Mouse (Mus musculus) frontal cortex, adult 2 months (tissue): ENCODE measurements around the gene Gm45234. TPM values are rescaled to one million over a fixed set of nuclear protein-coding genes. Genes with fewer than 3 reads are reported as not detected.
A peak's percentile ranks its signal among the peaks of the same experiment; 100 is the strongest.

ENCODE experiments used
- DNase-seq, 2 experiments: peaks; one replicate each; pipeline ENCODE4 v3.0.0; 2022; ENCODE audit warnings: low spot score in 1 of 2; ENCODE audit errors: extremely low spot score in 1 of 2
- polyA plus RNA-seq: library from polyadenylated mRNA; depleted of rRNA; stranded (reverse); fragments of >200 nt; gene quantifications from 2 replicates; pipeline ENCODE4 v1.2.3, GENCODE M21; 2012

Gm45234 gene
- polyA plus RNA-seq, 1 experiment: not detected

DNA sequence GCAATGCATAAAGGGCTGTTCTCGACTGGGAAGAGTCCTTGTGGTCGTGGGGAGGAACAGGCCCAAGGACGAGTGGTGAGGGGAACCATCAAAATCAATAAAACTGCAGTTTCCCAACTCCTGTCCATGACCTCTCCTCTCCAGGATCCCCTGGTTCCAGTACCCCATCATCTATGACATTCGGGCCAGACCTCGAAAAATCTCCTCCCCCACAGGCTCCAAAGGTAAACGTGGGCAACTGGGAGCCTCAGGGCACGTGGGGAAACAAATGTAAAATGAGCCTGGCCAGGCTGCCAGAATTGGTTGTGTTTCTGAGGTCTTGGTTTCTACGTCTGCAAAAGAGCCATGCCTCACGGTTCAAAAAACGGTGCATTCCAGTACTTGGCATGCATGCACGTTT is 42.9 kb downstream of the Gm45234 start:
- DNase-seq: no peak

GRCm38 (mm10) chr6:124711824-124712782 is 43.7 kb downstream of the Gm45234 start, which contains the start of the genes Emg1 and Phb2:
Gene Emg1, minus strand, starts transcription at chr6:124712178.
Gene Phb2, plus strand, starts transcription at chr6:124712336.
- DNase-seq: peak; percentile 95 to 98

- DNase-seq: no peak
These were observed 47.4 kb downstream of the Gm45234 start for GRCm38 (mm10) chr6:124708289-124708889.

DNA sequence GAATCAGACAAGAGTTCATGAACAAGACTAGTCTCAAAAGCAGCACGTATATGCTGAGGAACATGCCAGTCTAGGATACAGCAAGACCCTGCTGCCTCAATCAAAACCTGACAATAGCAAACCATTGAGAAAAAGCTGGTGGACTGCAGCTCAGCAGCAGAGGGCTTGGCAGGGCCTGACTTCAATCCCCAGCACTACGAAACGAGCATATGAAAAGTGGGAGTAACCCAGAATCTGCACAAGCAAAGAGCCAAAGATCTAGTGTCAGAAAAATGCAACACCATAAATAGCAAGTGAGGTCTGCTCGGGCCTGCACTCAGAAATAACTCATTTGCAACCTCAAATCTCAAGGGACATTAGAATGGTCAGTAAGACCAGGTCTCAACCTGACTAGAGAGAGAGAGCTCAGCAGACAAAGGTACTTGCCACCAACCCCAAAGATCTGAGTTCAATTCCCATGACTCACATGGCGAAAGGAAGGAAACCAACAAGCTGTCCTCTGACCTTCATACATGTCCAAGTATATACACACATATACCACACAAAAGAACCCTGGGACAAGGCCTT is 49.7 kb downstream of the Gm45234 start:
- DNase-seq: no peak

DNA sequence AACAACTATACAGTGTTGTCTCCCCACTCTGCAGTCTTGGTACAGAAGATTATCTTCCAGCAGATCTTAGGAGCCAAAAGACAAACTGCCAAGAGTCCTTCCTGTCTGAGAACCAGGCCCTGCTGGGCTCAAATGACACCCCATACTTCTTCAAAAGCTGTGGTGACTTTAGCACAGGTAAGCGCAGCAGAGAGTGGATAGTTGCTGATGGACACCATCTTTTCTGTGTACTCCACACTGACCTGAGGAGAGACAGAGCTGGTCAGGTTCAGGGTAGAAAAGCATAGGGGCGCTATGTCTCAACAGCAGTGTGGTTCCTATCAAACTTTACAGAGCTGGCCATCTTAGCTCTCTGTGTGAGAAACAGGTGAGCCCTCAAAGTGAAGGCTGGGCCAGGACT is 51.4 kb downstream of the Gm45234 start:
- DNase-seq: no peak

DNA sequence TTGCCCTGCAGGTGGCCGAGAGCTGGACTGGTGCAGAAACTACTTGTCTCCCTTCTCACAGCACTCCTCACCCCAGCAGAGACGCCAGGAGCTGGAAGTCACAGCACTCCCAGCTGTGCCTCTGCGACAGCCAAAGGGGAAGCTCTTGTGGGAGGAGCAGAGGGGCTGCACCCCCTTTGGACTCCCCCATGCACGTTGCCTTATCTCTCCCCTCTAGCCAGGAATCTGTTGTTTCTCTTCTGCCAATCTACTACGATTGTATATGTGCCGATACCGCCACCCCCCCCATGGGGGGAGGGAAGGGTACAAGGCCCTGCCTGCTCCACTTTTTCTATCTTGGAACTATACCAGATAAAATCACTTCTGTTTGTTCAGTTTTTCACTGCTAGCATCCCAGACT is 52.0 kb downstream of the Gm45234 start:
- no peak for DNase-seq

GRCm38 (mm10) chr6:124702784-124703103 is 53.1 kb downstream of the Gm45234 start:
- DNase-seq: peak; percentile 58 to 82

DNA sequence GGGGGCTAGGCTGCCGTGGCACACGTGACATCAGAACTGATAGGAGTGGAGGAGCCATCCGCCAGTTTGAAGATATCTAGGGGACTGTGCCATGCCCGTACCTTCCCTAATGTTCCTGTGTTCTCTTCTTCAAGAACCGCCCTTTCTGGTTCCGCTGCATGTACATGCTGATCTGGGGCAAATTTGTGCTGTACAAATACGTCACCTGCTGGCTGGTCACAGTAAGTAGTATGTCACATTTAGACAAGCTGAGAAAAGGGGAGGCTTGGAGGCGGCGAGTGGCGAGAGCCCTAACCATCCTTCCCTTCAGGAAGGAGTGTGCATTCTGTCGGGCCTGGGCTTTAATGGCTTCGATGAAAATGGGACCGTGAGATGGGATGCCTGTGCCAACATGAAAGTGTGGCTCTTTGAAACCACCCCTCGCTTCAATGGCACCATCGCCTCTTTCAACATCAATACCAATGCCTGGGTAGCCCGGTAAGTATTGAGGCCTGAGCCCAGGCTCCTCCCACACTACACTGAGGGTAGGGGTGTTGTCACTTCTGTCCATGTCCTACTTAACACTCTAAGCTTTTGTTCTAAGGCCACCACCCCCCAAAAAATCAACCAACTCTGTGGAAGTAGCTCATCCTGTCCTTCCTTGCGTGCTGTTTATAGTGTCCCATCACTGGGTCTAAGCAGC is 53.6 kb downstream of the Gm45234 start:
- no peak for DNase-seq

DNA sequence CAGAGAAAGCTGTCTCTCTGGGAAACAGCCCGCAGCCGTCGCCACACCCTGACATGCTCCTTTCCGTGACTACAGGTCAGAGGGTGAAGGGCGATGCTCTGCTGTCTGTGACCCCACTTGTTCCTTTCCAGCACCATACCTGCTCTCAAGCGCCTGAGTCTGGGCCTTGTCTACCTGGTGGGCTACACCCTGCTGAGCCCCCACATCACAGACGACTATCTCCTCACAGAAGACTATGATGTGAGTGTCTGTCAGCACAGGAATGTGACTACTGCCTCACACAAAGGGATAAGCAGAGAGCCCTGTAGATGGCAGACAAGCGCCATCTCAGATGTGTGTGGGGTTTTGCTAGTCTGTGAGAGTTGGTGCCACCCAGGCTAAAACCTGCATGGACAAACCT is 54.5 kb downstream of the Gm45234 start:
- DNase-seq: no peak

DNA sequence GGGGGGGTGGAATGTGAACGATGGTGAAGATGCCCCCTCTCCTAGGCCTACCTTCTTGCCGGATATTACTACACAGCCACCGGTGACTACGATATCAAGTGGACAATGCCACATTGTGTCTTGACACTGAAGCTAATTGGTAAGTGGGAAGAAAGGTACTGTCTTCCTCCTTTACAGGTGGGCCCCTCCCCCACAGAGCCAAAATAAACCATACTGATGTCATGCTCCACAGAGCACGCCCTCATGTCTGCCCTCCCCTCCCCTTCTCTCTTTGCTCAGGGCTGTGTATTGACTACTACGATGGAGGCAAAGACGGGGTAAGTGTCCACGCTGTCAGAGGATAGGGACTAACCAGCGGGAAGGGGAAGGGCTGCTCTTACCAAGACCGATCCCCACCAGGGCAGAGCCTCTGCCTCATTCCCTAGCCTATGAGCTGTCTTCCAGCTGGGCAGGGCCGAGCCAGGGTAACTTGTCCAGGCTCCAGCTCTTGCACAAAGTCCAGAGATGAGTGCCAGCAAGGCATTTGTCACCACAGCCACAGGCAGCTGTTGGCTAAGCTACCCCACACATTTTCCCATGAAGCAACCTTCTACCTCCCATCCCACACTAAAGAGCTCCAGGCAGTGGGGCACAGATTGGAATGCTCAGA is 55.7 kb downstream of the Gm45234 start:
- peak; percentile 58 to 72 for DNase-seq

- DNase-seq: no peak
These were observed 56.5 kb downstream of the Gm45234 start for GRCm38 (mm10) chr6:124699366-124699765.

DNA sequence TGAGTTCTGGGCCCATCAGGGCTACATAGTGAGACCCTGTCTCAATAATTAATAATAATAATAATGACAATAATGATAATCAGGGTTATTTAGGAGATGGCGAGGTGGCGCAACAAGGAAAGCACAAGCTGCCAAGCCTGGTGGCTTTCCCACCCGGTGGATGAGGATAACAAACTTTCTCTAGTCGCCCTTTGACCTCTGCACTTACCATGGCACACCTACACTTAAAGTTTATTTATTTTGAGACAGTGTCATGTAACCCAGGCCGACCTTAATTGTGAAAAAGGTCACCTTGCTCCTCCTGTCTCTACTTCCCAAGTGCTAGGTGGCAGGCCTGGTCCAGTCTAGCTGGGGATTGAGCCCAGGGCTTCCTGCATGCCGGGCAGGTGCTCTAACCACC is 57.1 kb downstream of the Gm45234 start:
- DNase-seq: no peak

GRCm38 (mm10) chr6:124696441-124697150 is 59.2 kb downstream of the Gm45234 start:
- DNase-seq: no peak

DNA sequence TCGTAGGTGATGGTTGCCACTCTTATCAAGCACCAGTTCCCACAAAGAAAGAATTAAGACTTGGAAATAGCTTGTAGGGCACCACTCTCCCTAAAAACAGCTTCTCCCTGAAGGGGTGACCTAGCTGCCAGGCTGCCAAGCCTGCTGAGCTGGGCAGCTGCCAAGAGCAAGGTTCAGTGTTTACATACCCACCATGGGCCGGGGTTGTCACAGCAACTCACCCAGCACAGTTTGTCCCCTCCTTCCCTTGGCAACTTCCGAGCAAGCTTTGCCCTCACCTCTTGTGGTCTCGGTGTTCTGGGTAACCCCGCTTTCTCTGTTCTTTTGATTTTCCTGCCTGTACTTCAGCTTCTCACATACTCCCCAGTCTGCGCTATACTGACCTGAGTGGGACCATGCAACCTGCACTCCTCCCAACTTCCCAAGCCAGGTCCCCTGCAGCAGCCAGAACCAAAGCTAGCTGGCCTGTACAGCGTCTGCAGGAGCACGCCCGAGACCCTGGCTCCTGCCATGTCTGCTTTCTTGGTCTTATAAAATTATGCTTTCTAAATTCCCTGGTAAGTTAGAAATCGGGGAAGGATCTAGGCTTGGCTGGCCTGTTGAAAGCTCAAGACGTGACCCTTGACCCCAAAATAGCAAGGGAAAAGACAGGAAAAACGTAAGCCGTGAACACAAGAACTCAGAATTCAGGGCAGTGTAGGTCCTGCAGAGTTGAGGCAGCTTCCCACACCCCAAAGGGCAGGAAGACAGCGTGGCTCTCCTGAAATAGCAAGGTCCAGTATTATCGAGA is 61.5 kb downstream of the Gm45234 start:
- peak; percentile 47 to 54 for DNase-seq

DNA sequence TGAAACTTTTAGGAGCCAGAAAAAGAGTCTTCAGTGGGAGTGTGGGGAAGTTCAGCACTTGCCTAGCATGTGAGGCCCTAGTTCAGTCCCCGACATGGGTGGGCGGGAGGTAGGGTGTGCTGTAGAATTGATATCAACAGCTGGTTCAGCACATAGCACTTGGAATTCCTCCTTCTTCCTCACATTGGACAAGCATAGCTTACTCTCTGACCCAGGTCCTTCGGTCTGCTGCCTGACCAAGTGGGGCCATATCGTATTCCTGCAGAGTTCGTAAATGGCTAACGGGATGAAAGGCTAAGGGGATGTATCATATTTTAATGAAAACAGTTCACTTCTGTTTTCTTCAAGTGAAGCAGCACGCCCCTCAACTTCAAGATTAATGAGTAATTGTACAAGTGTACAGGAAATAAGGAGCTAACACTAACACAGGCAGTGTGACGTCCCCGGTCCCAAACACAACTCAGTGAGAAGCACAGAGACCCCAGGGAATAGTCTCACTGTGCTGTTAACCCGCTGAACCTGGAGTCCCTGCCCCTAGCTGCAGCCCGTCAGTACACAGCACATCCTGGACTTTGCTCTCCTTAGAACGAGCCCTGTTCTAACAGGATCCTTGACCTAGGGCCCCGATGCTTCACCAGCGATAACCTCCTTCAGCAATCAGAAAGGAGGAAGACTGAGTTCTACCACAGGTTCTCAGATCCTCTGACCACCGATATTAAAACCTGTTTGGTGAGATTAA is 62.4 kb downstream of the Gm45234 start:
- no peak for DNase-seq

GRCm38 (mm10) chr6:124690517-124690916 is 65.3 kb downstream of the Gm45234 start:
- no peak for DNase-seq
